Mouse (Mus musculus) brain, embryonic 18.5 days (tissue): ENCODE data around the gene Rps6ka5.

Experiments used
- DNase-seq: peaks from one replicate; pipeline ENCODE4 v3.0.0-alpha.2; 2012; ENCODE audit warnings: low read depth, low spot score

Rps6ka5 gene

DNA sequence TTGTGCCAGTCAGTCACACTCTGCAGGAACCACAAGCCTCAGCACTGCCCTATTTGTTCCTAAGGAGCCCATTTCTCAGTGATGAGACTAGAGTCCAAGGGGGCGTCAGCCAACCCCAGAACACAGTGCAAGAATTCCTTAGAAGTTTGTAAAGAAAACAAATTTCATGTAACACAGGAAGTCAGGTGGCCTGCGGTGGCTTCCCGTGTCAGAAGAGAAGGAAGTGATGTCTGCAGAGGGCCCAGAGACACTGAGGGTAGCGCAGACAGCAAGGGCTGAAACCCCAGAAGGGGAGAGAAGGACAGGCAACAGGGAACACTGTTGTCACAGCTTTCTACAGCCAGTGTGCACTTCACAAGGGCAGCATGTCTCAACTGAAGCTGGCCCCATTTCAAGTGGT, 225.5 kb downstream of the Rps6ka5 start:
- DNase-seq = no peak

DNA sequence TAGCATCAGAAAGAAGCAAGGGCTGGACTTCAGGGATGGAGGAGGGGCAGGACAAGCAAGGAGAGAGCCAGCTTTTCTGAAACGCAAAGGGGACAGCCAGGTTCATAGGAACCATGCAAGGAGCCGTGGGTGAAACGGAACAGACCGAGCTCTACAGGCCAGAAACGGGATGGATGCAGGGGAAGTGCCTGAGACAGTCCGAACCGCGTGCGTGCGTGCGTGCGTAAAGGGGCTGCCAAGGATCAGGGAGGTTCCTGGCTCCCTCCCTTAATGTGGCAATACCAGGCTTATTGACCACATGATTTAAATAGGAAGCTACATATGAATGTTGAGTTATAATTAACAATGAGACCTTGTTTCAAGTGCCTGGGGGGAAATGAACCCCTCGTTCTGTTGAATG, 227.3 kb downstream of the Rps6ka5 start:
- DNase-seq = no peak
